Mouse (Mus musculus) erythroblast, embryonic 14.5 days (primary cell): ENCODE data around the gene Ncmap. TPM values are rescaled to one million over a fixed set of nuclear protein-coding genes. Genes with fewer than 3 reads are reported as not detected.

Experiments used
- H3K27me3 ChIP-seq: 2 replicates; pipeline ENCODE4 v1.6.1; 2012; ENCODE audit warnings: inconsistent platforms; ENCODE audit not compliant: control insufficient read depth
- H3K36me3 ChIP-seq: 2 replicates; pipeline ENCODE4 v1.6.1; 2012; ENCODE audit warnings: mild to moderate bottlenecking, inconsistent platforms; ENCODE audit not compliant: control insufficient read depth
- H3K4me1 ChIP-seq: 2 replicates; pipeline ENCODE4 v1.6.1; 2012; ENCODE audit warnings: inconsistent platforms; ENCODE audit not compliant: control insufficient read depth
- H3K4me3 ChIP-seq: replicated peaks from 2 replicates; pipeline ENCODE3; 2012; ENCODE audit warnings: moderate library complexity, mild to moderate bottlenecking, inconsistent platforms
- H3K9me3 ChIP-seq: 2 replicates; pipeline ENCODE4 v1.6.1; 2012; ENCODE audit warnings: low read length, inconsistent platforms, mixed read lengths; ENCODE audit not compliant: control insufficient read depth
- GATA1 ChIP-seq: IDR thresholded peaks from 2 replicates; pipeline ENCODE4 v1.6.1; 2012; ENCODE audit warnings: low read length, inconsistent platforms, mixed read lengths
- TAL1 ChIP-seq: IDR thresholded peaks from 3 replicates; pipeline ENCODE4 v1.6.1; 2012; ENCODE audit warnings: low read length, inconsistent platforms, mixed read lengths
- polyA plus RNA-seq: library from polyadenylated mRNA; stranded (reverse); fragments of >175 nt; gene quantifications from 2 replicates; pipeline ENCODE4 v1.2.3, GENCODE M21; 2012

The Ncmap gene
- polyA plus RNA-seq, 1 experiment, result not detected

DNA sequence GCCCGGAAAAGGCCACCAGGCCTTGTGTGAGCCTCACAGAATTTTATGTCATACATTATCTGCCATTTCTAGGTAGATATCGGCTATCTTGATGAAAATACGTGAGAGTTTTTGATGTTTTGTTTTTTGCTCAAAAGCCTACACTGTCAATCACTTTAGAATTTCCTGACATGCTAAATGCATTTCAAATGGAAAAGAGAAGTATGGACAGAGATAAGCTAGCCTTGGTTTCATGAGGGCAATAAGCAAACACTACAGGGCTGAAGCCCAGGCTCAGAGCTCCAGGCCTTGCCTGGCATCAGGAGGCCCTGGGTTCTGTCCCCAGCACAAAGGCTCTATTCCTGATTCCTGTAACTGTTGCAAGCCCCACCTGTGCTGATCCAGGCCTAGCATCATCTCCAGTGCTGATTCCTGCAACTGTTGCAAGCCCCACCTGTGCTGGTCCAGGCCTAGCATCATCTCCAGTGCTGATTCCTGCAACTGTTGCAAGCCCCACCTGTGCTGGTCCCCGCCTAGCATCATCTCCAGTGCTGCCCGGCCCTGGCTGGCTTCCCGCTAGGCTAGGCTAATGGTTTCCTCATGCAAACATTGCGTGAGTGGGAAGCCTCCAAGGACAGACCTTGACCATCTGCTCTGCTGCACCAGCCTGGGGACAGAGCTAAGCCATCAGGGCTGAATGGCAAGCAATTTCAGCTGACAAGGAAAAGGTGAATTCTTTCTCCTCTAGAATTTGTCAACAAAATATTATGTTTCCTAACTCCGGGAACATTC is 32.1 kb upstream of the Ncmap start:
- TF ChIP-seq GATA1 (no peak), TAL1 (no peak)
- Histone ChIP-seq H3K4me1 (peaks cover 40% of the 10 kb centered on the region), H3K36me3 (no peaks in the 10 kb centered on the region; the same call in 1 of the 2 replicates), H3K4me3 (no peak overlapping the region), H3K9me3 (no peaks in the 10 kb centered on the region), H3K27me3 (no peaks in the 10 kb centered on the region)

DNA sequence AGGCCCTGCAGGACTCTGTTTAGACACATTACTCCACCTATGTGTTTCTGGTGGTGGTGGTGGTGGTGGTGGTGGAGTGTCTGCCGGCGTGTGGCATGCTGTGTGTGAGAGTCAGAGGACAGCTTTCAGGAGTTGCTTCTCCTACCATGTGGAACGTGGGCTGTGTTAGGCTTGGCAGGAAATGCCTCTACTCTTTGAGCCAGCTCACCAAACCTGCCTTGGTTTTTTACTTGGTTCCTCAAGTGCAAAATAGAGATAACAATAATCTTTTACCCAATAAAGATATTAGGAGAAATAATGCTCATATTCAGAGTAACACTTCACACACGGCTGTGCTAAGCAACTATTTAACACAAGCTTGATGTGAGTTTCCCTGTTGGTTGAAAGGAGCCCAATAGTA is 31.4 kb upstream of the Ncmap start:
- Histone ChIP-seq H3K4me3 (no peak overlapping the region), H3K4me1 (peaks cover 34% of the 10 kb centered on the region), H3K27me3 (no peaks in the 10 kb centered on the region), H3K9me3 (no peaks in the 10 kb centered on the region), H3K36me3 (peaks cover 4% of the 10 kb centered on the region)
- TF ChIP-seq TAL1 (no peak), GATA1 (no peak)

DNA sequence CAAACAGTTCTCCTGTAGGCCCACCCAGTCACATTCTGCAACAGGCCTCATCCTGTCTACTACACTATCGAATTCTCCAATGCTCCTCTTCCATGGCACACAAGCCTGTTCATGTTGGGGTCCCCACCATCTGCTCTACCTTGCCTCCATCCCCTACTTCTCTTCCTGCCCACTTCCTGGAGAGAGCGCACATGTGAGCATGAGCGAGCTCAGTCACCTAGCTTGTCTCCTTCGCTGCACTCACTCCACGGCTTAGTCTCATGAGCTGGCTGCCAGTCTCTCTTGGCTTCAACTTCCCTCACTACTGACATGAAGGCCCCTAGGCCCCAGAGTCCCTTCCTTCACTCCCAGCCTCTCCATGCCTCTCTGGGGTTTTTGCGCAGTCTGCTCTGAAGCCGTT is 28.6 kb upstream of the Ncmap start:
- H3K4me1 ChIP-seq, result peaks cover 14% of the 10 kb centered on the region
- peaks cover 10% of the 10 kb centered on the region for H3K36me3 ChIP-seq
- H3K4me3 ChIP-seq, result no peak overlapping the region
- H3K27me3 ChIP-seq, result no peaks in the 10 kb centered on the region
- no peak for TF ChIP-seq TAL1
- no peaks in the 10 kb centered on the region for H3K9me3 ChIP-seq

DNA sequence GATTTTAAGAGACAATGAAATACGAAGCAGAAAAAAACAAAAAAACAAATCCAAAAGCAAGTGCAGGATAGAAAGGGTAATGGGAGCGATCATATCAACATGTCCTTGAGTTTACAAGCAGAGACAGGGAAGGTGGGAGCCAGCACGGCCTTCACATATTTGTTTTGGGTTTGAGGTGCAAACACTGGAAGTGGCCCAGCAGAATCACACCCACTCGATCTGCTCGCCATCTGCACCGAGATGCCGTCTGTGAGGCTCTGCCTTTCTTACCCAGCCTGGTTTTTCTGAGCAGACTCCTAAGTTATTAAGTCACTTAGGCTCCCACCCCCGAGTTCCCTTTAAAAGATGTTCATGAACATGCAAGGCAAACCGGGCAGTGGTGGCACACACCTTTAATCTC is 27.6 kb upstream of the Ncmap start:
- peaks cover 12% of the 10 kb centered on the region for H3K36me3 ChIP-seq
- TF ChIP-seq TAL1, result no peak
- TF ChIP-seq GATA1, result no peak
- H3K4me1 ChIP-seq, result peaks cover 14% of the 10 kb centered on the region
- H3K27me3 ChIP-seq, result no peaks in the 10 kb centered on the region
- H3K4me3 ChIP-seq, result no peak overlapping the region
- no peaks in the 10 kb centered on the region for H3K9me3 ChIP-seq

DNA sequence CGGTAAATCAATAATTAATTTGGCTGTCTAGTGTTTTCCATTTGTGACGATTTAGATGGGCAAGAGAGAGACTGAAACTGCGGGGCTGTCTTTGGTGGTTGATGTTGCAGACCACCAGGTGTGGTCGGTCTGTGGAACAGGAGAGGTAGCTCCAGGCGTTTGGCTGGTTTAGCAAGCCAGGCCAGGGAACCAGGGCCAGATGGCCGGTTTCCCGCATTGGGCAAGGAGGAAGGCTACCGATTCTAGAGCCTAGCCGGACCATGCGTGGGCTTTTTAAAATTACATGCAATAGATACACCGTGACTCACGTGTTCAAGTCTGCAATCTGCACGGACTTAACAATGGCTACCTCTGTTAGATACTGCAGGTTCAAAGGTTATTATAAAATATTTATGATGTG is 22.9 kb upstream of the Ncmap start:
- no peaks in the 10 kb centered on the region for H3K9me3 ChIP-seq
- no peaks in the 10 kb centered on the region for H3K27me3 ChIP-seq
- TF ChIP-seq TAL1 (no peak), GATA1 (no peak)
- no peak overlapping the region for H3K4me3 ChIP-seq
- peaks cover 7% of the 10 kb centered on the region for H3K4me1 ChIP-seq
- H3K36me3 ChIP-seq, result peaks cover 38% of the 10 kb centered on the region

DNA sequence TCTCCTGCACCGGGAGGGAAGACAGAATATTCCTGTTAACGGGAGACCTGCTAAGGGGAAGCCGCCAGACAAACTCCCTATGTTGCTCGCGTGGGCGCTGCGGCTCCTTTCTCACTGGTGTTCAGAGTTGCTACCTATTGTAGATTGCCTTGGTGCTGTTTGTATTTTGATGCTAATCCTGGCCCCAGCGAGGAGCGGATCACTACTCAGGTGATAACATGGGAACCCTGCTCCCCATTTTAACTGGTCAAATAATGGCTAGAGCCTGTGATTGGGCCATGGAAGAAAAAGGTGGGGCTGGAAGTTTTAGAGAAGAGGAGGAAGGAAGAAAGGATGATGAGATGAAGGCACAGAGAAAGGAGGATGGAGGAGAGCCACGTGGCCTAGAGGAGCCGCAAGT is 22.4 kb upstream of the Ncmap start:
- Histone ChIP-seq H3K36me3 (peaks cover 38% of the 10 kb centered on the region), H3K4me3 (no peak overlapping the region), H3K4me1 (peaks cover 9% of the 10 kb centered on the region), H3K27me3 (no peaks in the 10 kb centered on the region), H3K9me3 (no peaks in the 10 kb centered on the region)
- TF ChIP-seq TAL1 (no peak), GATA1 (no peak)

DNA sequence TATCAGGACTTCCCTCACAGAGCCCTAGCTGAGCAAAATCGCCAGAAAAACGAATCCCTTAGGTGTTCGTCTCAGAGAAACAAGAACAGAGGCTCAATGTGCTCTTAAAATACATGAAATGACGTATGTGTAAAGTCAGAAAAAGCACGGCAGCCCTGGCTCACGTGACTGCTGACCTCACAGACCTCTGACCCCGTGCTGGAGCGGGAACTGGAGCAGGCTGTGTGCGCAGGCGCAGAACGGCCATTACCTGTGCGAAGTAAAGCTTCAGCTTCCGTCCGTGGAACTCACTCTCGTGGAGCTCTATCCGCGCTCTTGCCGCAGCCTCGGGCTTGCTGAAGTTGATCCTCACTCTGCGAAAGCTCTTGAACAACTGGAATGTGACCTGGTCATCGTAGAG is 22.0 kb upstream of the Ncmap start:
- Histone ChIP-seq H3K9me3 (no peaks in the 10 kb centered on the region), H3K36me3 (peaks cover 37% of the 10 kb centered on the region), H3K4me3 (no peak overlapping the region), H3K27me3 (no peaks in the 10 kb centered on the region), H3K4me1 (peaks cover 10% of the 10 kb centered on the region)
- no peak for TF ChIP-seq GATA1
- no peak for TF ChIP-seq TAL1

DNA sequence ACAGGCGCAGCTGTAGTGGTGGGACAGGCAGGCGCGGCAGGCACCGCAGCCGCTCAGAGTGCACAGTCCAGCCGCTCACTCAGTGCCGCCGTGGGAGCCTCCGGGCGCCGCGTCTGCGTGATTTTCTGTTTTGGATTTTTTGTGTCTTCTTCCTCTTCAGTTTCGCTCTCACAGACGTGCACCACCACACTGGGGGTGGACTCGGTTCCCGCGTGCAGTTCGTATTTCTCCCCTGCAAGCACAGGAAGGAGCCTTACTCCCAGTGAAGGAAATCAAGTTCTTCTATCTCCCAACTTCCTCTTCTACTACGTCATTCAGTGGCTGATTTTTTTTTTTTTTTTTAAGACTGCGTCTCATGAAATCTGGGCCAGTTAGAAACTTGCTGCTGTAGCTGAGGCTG is 18.3 kb upstream of the Ncmap start:
- TF ChIP-seq GATA1, result no peak
- TF ChIP-seq TAL1, result no peak
- Histone ChIP-seq H3K27me3 (no peaks in the 10 kb centered on the region), H3K4me1 (peaks cover 11% of the 10 kb centered on the region), H3K36me3 (peaks cover 34% of the 10 kb centered on the region), H3K4me3 (no peak overlapping the region), H3K9me3 (no peaks in the 10 kb centered on the region)

DNA sequence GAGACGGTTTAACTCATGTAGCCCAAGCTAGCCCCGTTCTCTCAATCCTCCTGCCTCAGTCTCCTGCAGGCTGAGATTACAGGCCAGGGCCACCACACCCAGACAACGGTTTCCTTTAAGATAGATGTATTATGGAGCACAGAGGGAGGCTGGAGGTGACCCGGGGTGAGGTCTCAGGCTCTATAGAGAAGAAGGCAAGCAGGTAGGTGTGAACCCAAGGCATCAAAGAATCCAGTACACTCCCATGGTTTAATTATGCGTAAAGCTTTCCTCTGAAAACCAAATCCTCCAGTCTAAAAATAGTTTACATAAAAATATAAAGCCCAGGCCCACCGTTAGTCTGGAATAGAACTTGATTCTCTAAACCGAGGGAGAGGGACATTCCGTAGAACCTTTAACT is 15.5 kb upstream of the Ncmap start:
- H3K9me3 ChIP-seq, result 0 out of 2 replicates have a peak, but pooled peaks cover 2% of the 10 kb centered on the region
- TF ChIP-seq GATA1 (no peak), TAL1 (no peak)
- H3K4me1 ChIP-seq, result peaks cover 11% of the 10 kb centered on the region
- H3K27me3 ChIP-seq, result no peaks in the 10 kb centered on the region
- H3K36me3 ChIP-seq, result peaks cover 16% of the 10 kb centered on the region
- no peak overlapping the region for H3K4me3 ChIP-seq

GRCm38 (mm10) chr4:135411633-135412032 is 13.6 kb upstream of the Ncmap start:
- Histone ChIP-seq H3K9me3 (0 out of 2 replicates have a peak, but pooled peaks cover 2% of the 10 kb centered on the region), H3K27me3 (no peaks in the 10 kb centered on the region), H3K4me3 (no peak overlapping the region), H3K36me3 (peaks cover 10% of the 10 kb centered on the region), H3K4me1 (peaks cover 9% of the 10 kb centered on the region)
- TF ChIP-seq TAL1 (no peak), GATA1 (no peak)
